Mouse (Mus musculus) mature B cell (primary cell): ENCODE data around the gene Gatad2b.
"Not testable (repeated sequence)": the region's sequence is repeated elsewhere in the genome, so short reads cannot be mapped to it uniquely, and the experiment has no call there.

Experiments used
- in situ Hi-C: fragments of 300-500 bp; cut with MboI; formaldehyde crosslinking; loops from 2 replicates; pipeline ENCODE4 v1.14.3; 2019

Gatad2b gene

DNA sequence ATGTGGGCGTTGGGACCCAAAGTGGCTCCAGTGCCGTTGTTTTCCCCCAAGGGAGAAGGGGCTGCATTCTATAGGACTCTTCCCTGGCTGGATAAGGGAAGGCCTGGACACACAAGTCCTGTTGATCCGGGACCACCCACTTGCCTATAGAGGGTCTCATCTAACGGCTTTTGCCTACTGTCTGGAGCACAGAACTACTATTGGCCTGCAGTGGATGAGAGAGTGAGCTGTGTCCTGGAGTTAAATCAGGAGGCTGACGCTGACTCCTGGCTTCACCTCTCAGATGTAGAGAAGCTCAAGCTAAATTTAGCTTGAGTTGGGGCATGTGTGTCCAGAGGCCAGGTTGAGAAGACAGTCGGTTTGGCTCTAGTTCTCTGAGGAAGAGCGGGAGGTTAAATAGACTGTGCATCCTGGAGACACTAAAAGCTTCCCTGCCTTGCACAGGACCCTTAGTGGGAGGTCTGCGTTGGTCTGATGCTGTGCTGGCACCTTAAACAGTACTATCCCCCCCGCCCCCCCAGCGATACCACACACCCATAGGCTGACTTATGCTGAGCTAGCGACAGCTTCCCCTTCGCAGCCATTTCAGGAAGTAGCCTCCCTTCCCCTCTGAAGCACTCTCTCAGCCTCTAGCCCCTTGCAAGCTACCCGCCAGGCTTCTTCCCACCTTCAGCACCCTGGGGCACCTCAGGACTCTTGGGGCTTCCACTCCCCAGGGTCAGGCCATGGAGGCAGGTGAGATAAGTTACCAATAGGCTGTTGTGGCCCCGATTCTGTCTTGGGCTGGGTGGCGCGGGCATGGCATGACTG is 26.8 kb upstream of the Gatad2b start:
- in situ Hi-C loops = no loop called here

DNA sequence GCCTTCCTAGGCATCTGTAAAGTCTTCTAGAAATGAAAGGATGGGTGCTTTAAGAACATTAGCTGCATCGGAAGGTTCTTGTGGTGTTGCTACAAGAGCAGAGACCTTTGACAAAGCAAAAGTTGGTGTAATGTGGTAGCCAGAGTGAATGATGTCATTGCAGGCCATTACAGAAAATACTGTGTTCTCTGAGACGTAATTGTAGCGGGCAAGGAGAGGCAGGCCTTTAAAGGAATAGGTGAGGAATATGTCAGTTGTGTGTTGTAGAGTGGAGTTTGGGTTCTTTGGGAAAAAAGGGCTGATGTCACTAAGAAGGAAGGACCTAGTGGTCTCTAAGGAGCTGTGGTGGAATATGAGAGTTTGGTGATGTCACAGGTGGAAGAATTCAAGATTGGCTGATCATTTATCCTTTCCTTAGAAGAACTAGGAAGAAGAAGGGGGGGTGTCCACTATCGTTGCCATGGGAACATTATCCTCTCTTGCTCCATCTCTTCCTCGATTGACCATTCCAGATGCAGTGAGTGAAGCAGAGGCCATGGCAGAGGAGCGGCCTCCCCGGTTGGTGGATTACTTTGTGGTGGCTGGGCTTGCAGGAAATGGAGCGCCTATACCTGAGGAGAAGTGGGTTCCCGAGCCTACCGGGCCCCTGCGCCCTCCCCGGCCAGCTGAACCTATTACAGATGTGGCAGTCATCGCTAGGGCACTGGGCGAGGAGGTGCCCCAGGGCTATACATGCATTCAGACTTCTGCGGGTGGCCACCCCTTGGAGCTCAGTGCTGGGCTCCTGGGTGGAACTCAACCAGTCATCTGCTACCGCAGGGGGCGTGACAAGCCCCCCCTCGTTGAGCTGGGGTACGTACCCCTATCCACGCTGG is 25.8 kb upstream of the Gatad2b start:
- in situ Hi-C loops = no loop called here

DNA sequence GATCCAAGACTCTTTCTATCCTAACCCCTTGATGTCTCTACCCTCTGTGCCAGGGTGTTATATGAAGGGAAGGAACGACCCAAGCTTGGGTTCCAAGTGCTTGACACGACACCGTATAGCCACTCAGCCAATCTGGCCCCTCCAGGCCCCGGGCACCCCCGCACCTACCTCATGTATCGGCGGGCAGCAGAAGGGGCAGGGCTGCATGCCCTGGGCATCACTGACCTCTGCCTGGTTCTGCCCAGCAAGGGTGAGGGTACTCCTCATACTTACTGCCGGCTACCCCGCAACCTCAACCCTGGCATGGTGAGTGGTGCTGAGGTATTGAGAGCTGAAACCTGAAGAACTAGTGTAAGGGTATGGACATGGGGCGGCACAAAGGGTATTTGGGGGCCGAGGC is 24.8 kb upstream of the Gatad2b start:
- in situ Hi-C loops = no loop called here

DNA sequence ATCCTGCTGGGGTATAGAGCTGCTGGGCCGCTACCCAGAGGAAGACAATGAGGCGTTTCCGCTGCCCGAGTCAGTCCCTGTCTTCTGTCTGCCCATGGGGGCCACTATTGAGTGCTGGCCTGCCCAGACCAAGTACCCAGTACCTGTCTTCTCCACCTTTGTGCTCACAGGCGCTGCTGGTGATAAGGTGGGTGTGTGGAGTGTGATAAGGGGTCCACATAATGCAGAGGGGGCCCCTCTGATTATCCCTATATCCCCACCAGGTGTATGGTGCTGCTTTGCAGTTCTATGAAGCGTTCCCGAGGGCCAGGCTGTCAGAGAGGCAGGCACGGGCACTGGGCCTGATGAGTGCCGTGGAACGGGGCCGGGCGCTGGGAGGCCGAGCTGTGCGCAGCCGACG is 24.0 kb upstream of the Gatad2b start:
- in situ Hi-C loops = no loop called here

DNA sequence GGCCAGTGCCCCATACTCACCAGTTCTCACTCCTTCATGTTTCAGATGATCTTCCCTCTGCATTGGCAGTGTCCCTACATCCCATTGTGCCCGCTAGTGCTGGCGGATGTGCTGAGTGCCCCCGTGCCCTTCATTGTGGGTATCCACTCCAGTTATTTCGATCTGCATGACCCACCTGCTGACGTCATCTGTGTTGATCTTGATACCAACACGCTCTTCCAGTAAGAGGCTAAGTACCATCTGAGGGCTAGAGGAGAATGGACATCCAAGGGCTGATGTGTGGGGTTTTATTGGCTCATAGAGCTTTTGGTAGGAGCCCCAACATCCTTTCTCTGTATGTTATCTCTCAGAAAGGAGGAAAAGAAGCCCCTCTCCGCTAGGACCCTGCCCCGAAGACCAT is 22.2 kb upstream of the Gatad2b start:
- in situ Hi-C loops = no loop called here

DNA sequence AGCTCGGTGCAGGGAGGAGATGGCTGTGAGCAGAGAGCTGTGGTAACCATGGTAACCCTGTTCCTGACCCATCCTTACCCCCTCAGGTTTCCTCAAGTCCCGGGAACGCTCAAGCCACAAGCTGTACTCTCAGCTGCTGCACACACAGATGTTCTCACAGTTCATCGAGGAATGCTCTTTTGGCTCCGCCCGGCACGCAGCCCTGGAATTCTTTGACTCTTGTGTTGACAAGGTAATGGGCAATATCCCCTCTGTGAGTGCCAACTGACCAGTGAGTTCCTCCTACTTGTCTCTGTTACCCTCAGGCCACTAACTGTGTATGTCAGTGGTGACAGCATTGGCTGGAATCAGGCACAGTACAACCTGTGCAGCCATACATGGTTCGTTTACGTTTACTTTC is 20.8 kb upstream of the Gatad2b start:
- in situ Hi-C loops = no loop called here

DNA sequence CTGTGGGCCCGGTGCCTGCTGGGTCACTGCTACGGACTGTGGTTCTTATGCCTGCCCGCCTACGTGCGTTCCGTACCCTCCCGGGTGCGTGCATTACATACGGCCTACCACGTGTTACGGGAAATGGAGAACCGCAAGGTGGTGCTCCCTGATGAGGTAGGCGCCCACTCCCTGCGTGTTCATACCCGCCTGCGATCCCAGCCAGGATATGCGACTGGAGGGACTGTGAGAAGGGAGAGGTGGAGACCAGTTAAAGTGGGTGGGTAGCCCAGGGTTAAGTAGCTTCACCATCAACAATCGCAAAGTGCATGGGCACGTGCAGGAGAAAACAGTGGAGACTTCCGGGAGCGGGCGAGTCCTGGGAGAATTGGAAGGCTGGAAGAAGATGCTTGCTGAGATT is 19.1 kb upstream of the Gatad2b start:
- in situ Hi-C loops = no loop called here

DNA sequence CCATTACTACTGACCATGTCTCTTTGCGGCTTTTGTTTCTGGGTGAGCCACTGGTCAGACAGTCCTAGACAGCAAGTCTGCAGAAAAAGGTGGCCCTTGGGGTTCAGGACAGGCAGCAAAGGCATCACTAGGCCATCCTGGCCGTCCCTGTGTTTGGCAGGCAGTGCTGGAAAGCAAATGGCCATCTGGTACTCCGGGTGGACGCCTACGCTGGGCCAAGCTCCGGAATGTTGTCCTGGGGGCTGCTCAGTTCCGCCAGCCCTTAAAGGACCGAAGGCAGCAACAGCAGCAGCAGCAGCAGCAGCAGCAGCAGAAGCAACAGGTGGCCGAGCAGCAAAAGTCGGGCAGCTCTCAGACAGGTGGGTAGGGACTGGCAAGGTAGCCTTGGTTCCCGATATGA is 17.7 kb upstream of the Gatad2b start:
- in situ Hi-C loops = no loop called here

DNA sequence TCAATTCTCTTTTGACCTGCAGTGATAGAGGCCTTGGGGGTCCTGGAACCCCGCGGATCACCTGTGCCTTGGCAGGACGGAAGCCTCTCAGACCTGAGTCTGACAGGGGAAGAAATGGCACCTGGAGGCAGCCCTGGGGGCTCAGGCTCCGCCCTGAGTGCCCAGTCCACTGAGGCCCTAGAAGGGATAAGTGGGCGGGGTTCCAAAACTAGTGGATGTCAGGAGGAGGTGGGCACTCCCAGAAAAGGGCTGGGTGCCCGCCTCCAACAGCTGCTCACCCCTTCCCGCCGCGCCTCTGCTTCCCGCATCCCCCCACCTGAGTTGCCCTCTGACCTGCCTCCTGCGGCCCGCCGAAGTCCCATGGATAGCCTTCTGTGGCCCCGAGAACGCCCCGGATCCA is 16.1 kb upstream of the Gatad2b start:
- in situ Hi-C loops = no loop called here

DNA sequence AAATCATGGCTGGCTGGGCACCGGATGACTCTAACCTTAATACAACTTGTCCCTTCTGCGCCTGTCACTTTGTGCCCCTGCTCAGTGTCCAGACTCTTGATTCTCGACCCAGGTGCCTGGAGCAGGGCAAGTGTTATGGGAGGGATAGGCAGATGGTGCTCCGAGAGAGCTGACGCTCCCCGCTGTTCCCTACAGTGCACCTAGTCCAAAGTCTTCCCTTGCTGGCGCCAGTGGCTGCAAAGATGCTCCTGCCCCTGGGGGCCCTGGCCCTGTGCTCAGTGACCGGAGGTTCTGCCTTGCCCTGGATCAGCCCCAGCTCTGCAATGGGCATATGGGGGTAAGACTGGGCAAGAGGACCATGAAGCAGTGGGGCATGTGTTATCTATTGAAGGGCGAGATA is 15.2 kb upstream of the Gatad2b start:
- in situ Hi-C loops = no loop called here

DNA sequence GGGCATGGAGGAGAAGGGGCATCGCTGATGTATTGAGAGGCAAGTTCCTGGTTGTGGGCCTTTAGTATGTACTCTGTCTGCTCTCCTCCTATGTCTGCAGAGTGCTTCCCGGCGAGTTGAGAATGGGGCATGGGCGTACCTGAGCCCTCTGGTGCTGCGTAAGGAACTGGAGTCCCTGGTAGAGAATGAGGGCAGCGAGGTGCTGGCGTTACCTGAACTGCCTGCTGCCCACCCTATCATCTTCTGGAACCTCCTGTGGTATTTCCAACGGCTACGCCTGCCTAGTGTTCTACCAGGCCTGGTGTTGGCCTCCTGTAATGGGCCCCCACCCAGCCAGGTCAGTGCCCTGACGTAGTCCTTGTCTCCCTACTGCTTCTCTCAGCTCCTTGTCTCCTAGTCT is 14.8 kb upstream of the Gatad2b start:
- in situ Hi-C loops = no loop called here

DNA sequence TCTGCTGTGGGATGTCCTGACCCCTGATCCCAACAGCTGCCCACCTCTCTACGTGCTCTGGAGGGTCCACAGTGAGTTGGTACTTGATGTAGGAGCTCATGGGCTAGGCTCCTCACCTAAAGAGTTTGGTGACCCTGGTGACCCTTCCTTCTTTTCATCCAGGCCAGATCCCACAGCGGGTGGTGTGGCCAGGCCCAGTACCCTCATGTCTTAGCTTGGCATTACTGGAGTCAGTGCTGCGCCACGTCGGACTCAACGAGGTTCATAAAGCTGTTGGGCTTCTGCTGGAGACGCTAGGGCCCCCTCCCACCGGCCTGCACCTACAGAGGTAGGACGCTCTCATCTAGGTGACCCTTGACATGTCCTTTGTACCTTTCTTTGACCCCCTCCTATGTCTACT is 13.8 kb upstream of the Gatad2b start:
- in situ Hi-C loops = no loop called here

DNA sequence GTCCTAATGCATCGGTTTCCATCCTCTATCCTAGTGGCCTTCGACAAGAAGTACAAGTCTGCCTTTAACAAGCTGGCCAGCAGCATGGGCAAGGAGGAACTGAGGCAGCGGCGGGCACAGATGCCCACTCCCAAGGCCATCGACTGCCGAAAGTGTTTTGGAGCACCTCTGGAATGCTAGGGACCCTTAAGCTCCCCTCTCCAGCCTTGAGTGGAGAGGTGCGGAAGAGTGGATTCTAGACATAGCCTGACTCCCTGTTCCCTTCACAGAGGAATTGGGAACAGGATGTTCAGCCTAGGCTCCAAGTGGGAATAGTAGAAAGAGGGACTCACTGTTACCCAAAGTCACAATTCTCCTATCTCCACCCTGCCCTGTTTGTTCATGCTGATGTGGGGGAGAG is 13.2 kb upstream of the Gatad2b start:
- in situ Hi-C loops = no loop called here

DNA sequence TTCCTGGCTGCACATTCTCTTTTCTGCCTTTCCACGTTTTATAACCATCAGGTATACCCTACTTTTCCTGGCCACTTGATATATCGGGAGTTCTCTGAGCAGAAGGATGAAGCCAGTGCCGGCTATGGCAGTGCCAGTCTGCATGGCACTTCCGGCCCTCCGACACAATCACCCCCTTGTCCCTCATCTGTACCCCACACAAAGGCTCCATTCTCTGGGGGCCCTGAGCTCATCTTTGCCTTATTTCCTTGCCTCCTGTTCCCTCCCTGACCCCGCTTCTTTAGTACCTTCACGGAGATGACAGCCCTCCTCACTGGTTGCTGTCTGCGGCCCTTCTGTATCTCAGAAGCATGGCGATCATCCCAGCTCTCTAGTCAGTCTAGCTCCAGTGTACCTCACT is 12.3 kb upstream of the Gatad2b start:
- in situ Hi-C loops = no loop called here

DNA sequence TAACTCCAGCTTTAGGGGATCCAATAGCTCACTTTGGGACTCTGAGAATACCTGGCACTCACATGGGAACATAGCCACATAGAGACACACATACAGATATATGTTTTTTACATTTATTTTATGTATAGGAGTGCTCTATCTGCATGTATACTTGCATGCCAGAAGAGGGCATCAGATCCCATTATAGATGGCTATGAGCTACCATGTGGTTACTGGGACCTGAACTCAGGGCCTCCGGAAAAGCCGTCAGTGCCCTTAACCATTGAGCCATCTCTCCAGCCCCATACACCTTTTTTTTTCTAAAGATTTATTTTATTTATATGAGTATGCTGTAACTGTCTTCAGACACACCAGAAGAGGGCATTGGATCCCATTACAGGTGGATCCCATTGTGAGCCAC is 8.8 kb upstream of the Gatad2b start:
- in situ Hi-C loops = no loop called here

DNA sequence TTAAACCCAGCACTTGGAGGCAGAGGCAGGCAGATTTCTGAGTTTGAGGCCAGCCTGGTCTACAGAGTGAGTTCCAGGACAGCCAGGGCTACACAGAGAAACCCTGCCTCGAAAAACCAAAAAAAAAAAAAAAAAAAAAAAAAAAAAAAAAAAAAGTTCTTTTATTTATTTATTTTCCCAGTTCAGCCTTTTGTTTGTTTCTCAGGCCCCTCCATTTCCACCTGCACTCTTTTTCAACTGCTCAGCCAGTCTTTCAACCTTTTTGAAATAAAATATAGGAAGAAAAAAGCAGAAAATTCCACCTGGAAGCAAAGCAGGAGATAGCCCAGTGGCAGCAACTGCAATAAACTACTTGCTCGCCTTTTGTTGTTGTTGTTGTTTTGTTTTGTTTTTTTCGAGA is 3.6 kb upstream of the Gatad2b start:
- in situ Hi-C loops = not testable (repeated sequence)

DNA sequence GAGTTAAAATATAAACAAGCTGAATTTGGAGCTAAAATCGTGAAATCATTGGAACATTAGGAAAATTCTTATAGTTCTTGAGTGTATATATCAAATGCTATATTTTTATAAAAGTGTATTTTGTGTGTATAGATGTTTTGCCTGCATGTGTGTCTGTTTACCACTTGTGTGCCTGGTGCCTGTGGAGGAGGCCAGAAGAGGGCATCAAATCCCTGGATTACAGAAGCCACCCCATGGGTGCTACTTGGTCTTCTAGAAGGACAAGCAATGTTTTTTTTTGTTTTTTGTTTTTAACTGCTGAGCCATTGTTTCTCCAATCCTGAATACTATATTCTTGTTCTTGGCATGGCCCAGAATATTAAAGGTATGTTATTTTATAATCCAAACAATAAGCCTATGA is 2.4 kb upstream of the Gatad2b start:
- in situ Hi-C loops = no loop called here

DNA sequence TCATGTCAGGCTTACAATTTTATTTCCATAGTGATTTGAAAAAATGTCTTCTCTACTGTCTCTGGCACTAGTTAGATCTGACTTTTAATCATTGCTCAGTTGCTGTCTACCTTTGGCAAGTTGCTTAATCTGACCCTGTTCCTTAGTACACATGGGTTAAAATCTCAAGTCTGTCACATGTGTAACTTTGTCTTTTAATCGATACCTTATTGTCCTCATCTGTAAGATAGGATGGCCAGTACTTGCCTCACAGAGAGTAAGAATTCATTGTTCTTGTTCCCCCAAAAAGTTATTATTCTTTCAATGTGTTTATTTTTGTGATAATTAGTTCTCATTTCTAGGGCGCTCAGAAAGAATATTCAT is 1.0 kb upstream of the Gatad2b start:
- in situ Hi-C loops = no loop called here

DNA sequence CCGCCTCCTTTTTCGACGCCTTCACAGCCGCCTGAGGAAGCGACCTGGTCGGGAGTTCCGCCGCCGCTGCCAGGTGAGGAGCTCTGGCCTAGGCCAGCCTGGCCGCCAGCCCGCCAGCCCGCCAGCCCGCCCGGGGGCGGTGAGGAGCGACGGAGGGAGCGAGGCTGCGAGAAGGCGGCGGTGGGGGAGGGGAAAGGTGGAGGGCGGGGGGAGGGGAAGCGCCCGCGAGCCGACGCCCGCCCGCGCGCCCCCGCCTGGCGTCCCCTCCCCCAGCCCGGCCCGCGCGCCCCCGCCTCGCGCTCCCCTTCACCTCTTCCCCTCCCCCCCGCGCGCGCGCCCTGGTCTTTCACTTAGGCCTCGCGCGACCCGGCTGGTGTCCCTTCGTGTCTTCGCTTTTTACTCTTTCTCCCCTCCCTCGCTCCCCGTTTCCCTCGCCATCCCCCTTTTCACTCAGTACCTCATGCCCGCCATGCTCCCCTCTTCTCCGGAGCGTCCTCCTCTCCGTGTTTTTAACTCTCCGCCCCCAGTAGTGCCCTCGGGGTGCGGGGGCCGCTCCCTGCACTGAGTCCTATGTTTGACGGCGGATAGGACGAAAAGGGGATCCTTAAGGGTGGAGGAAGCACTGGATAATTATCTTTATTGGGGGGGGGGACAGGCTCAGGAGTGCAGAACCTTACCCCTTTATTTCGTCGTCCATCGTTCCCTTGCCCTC is 530 bp downstream of the Gatad2b start:
- in situ Hi-C loops = no loop called here

DNA sequence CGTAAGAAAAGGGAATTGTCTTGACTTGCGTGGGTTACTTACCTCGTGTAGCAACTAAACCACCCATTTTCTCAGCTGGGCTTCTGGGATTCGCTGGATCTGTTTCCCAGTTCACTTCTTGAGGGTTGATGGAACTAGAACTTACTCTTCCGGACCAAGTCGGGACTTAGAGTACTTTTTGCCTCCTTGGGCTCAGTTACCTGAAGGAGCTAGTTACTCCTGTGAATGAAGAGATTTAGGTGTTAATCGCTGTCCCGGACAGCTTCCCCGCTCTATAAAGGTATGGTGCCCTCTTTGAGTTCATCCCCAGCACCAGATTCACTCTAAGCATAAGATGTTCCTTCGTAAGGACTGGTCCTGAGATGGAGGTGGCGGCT is 1.1 kb downstream of the Gatad2b start:
- in situ Hi-C loops = no loop called here

DNA sequence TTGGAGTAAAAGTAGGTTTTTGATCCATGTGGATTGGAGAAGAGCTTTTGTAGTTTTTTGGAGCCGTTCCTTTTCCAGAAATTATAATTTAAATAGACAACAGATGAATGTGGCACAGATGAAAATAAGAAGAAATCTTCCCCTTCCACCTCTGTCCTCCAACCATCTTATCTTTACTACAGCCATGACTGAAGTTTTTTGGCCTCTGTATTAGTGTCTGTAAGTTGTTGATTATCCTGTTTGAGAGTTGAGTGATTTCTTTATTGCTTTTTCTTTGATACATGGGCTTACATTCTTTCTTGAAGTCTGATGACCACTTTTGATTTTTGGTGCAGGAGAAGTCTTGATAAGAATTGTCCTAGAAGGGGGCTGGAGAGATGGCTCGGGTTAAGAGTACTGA is 1.7 kb downstream of the Gatad2b start:
- in situ Hi-C loops = no loop called here

DNA sequence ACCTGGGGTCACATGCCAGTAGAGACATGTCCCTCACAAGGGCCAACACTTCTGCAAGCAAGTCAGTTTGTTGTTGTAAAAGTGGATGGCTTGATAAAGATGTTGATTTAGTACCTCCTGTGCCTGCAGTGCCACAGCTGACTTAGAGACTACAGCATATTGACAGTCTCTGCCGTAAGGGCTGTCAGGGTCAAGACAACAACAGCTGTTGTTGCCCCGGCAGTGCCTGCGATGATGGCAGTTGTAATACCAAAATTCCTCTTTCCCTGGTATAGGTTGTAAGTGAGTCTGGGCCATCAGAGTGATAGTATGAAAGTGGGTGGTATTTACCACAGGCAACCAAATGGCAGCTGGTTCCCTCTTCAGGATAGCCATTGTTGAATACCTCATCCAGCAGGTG is 12.8 kb downstream of the Gatad2b start:
- in situ Hi-C loops = no loop called here

DNA sequence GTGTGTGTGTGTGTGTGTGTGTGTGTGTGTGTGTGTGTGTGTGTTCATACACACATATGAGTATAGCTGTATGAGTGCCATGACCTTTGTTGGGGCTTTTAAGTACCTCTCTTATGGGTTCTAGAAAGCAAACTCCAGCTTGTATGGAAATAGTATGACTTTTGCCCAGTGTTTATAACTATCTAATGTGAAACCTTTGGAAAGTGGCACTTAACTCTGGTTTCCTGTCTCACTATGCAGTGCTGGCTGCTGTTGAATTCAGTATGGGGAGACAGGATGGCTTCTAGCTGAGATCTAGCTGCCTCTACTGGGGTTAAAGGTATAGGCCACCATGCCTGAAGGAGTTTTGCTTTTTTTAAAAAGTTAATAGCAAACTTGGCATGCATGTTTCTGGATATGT is 16.6 kb downstream of the Gatad2b start:
- in situ Hi-C loops = no loop called here
